Mouse (Mus musculus) midbrain, embryonic 10.5 days (tissue): ENCODE results near the gene Gad1. TPM values are rescaled to one million over a fixed set of nuclear protein-coding genes. Genes with fewer than 3 reads are reported as not detected.
A peak's percentile ranks its signal among the peaks of the same experiment; 100 is the strongest.

ENCODE experiments used
- DNase-seq: peaks from one replicate; pipeline ENCODE4 v3.0.0-alpha.2; 2017; ENCODE audit warnings: low spot score
- H3K27ac ChIP-seq: fragments of 300-500 bp; sonication (generic); replicated peaks from 2 replicates; pipeline ENCODE4 v1.5.1; 2016; ENCODE audit warnings: mild to moderate bottlenecking
- H3K27me3 ChIP-seq: fragments of 300-500 bp; sonication (generic); 2 replicates; pipeline ENCODE4 v1.6.1; 2016; ENCODE audit warnings: low read depth, mild to moderate bottlenecking; ENCODE audit not compliant: poor library complexity, severe bottlenecking
- H3K36me3 ChIP-seq: fragments of 300-500 bp; sonication (generic); 2 replicates; pipeline ENCODE4 v1.6.1; 2016; ENCODE audit warnings: mild to moderate bottlenecking, moderate library complexity
- H3K4me1 ChIP-seq: fragments of 300-500 bp; sonication (generic); 2 replicates; pipeline ENCODE4 v1.6.1; 2016
- H3K4me3 ChIP-seq: fragments of 300-500 bp; sonication (generic); 2 replicates; pipeline ENCODE4 v1.5.1; 2016; ENCODE audit warnings: mild to moderate bottlenecking, moderate library complexity
- H3K9me3 ChIP-seq: fragments of 300-500 bp; sonication (generic); replicated peaks from 2 replicates; pipeline ENCODE4 v1.6.1; 2016; ENCODE audit warnings: mild to moderate bottlenecking
- WGBS: fragments of 180-500 bp; shearing (Covaris S2); methylation state at CpG from one replicate; pipeline ENCODE4 v1.1.7; 2016; 5-methylcytosine and 5-hydroxymethylcytosine counted together
- polyA plus RNA-seq: library from polyadenylated mRNA; unstranded; fragments of >200 nt; fragmentation: Nextera tagmentation; extraction: Ambion mirVana; gene quantifications from 2 replicates; pipeline ENCODE4 v1.2.1, GENCODE M21; 2016

Gad1 gene
- polyA plus RNA-seq, 1 experiment from 2014 or later: 2.6 TPM

DNA sequence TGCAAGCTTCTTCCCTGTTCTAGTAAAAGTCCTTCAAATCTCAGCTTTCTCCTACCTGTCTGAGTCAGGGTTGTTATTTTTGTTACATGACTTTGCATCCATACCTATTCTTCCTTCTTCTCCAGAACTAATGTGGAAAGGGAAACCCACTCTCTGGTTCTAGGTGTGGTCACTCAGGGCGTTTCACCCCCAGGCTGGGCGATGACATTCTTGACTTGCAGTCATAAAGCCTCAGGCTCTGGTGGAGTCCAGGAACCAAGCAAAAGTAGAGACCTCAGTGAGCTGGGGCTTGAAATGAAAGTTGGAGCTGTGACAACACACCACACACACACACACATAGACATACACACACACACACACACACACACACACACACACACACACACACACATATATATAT lies 63.2 kb downstream of the Gad1 start:
- WGBS: 82% methylated on average over 2 of the region's 2 CpGs
- H3K4me1 ChIP-seq: no peaks in the 10 kb centered on the region
- H3K27me3 ChIP-seq: no peaks in the 10 kb centered on the region
- no peak overlapping the region for H3K27ac ChIP-seq
- H3K36me3 ChIP-seq: no peaks in the 10 kb centered on the region
- DNase-seq: no peak
- peaks cover 2% of the 10 kb centered on the region; the same call in 1 of the 2 replicates for H3K9me3 ChIP-seq
- H3K4me3 ChIP-seq: no peak overlapping the region

DNA sequence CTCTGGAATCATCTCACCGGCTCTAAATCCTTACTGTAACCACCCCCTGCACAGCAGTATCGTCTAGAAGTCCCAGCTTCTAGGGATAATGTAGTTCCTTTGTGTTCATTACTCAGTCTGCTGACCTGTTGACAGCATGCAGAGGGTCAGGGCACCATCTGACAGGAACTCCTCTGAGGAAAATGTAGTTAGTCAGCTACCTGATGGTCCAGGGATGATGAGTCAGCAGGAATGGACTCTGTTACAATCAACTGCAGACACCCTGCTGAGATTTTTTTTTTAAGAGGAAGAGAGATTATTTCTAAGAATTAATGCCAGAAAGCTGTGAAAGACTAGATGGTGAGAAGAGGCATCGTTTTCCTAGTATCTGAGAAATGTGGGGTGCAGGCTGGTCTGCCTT lies 63.7 kb downstream of the Gad1 start:
- Histone ChIP-seq H3K27me3 (no peaks in the 10 kb centered on the region), H3K27ac (no peak overlapping the region), H3K4me1 (no peaks in the 10 kb centered on the region), H3K4me3 (no peak overlapping the region), H3K36me3 (no peaks in the 10 kb centered on the region), H3K9me3 (peaks cover 2% of the 10 kb centered on the region; the same call in 1 of the 2 replicates)
- no peak for DNase-seq
- WGBS: 78% methylated on average over 3 of the region's 3 CpGs

DNA sequence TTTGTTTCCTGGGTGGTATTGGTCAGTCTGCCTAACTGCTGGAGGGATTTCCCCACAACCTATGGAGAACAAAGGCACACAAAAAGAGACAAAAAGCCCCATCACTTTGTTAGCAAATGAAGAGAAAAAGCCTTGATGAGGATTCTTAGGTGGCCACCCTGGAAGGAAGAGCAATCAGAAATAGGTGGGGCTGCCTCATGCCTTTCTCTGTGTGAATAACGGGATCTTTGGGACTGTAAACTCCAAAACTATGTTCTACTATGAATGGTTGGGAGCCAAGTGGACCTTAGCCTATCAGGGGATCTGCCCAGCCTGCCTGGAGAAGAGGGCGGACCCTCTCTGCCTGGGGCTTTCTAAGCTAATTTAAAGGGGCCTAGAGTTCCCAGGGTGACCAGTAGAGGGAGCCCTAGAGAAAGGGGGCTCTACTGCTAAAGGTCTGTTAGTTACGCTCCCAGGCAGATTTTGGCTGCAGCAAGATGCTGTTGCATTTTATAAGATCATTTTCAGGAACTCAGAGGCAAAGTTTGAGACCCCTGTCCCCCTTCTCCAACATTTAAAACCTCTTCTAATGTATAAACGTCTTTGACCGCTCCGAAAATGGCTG lies 66.5 kb downstream of the Gad1 start:
- no peak overlapping the region for H3K27ac ChIP-seq
- DNase-seq: no peak
- H3K4me3 ChIP-seq: no peak overlapping the region
- no peaks in the 10 kb centered on the region for H3K4me1 ChIP-seq
- WGBS: 87% methylated on average over 6 of the region's 6 CpGs
- H3K27me3 ChIP-seq: no peaks in the 10 kb centered on the region
- H3K9me3 ChIP-seq: no peaks in the 10 kb centered on the region
- H3K36me3 ChIP-seq: no peaks in the 10 kb centered on the region

DNA sequence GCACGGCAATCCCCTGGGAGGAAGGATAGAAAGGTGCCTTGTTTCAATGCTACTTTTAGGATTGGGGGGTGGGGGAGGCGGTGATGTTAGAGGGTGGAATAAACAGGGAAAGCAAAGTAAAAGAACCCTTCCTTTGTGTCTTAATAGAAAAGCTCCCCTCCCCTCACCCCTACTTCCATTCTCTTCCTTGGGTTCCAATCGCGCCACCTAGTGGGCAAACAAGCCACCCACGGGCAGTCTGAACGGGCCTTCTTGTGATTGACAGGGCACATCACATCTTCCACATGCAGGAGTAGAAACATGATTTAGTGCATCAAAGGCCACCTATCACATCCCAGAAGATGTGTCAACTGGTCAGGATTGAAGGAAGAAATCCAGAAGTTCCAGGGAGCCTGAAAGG lies 67.4 kb downstream of the Gad1 start:
- Histone ChIP-seq H3K9me3 (no peaks in the 10 kb centered on the region), H3K27me3 (no peaks in the 10 kb centered on the region), H3K4me3 (no peak overlapping the region), H3K36me3 (no peaks in the 10 kb centered on the region), H3K4me1 (no peaks in the 10 kb centered on the region), H3K27ac (peak overlapping the region; percentile 43)
- DNase-seq: peak; percentile 61
- 18% methylated on average over 6 of the region's 6 CpGs for WGBS

DNA sequence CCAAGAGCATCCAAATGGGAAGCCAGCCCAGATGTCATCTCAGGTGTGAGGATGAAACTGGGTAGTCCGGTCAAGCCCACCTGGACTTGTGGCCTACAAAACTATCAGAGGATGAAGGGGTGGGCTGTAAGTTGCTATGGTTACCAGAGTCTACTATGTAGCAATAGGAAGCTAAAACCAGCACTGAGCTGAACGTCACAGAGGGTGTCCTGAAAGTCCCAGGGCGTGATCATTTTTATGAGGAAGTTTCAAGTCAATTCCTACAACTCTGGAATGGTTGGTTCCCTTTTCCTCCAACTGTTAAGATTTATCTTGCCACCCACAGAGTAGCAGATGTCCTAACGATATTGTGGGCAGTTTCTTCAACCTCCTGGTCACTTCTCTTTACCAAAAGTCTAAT lies 69.4 kb downstream of the Gad1 start:
- 69% methylated on average over 4 of the region's 4 CpGs for WGBS
- Histone ChIP-seq H3K4me3 (no peak overlapping the region), H3K27ac (no peak overlapping the region), H3K4me1 (no peaks in the 10 kb centered on the region), H3K9me3 (no peaks in the 10 kb centered on the region), H3K36me3 (no peaks in the 10 kb centered on the region), H3K27me3 (no peaks in the 10 kb centered on the region)
- no peak for DNase-seq

DNA sequence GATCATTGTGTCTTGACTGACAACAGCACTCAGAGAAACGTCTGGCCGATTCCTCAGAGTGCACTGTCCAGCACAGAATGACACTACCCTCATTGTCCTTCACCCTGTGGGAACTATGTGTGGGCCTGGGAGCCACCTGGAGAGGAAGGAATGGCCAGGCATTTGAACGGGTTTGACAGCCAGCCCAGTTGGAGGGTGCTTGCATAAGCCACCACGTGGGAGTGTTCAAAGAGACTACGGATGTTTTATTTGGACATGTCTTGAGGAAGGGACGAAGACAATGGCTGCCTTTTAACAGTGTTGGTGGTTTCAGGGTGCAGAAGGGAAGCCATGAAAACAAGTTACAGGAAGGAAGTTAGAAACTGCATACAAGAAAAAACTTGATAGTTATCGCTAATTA lies 72.9 kb downstream of the Gad1 start:
- no peak overlapping the region for H3K4me3 ChIP-seq
- H3K27ac ChIP-seq: no peak overlapping the region
- H3K9me3 ChIP-seq: no peaks in the 10 kb centered on the region
- H3K27me3 ChIP-seq: no peaks in the 10 kb centered on the region
- DNase-seq: no peak
- peaks cover 11% of the 10 kb centered on the region for H3K4me1 ChIP-seq
- 81% methylated on average over 7 of the region's 7 CpGs for WGBS
- no peaks in the 10 kb centered on the region for H3K36me3 ChIP-seq

DNA sequence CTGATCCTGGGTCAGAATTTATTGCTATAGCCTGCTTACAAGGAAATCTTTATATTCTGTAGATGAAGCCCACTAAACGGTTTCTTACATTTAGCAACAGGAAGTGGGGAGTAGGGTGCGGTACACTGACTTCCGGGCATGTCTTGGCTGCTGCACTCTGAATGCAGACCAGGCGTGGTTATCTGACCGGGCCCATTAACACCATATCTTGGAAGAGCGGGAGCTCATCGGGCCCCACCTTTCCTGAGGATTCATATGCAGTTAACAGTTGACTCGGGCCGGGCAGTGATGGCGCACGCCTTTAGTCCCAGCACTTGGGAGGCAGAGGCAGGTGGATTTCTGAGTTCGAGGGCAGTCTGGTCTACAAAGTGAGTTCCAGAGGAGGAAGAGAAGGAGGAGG lies 75.5 kb downstream of the Gad1 start:
- H3K27me3 ChIP-seq: no peaks in the 10 kb centered on the region
- no peak overlapping the region for H3K4me3 ChIP-seq
- 93% methylated on average over 12 of the region's 12 CpGs for WGBS
- peaks cover 11% of the 10 kb centered on the region for H3K4me1 ChIP-seq
- no peak for DNase-seq
- no peaks in the 10 kb centered on the region for H3K36me3 ChIP-seq
- H3K9me3 ChIP-seq: no peaks in the 10 kb centered on the region
- H3K27ac ChIP-seq: no peak overlapping the region

DNA sequence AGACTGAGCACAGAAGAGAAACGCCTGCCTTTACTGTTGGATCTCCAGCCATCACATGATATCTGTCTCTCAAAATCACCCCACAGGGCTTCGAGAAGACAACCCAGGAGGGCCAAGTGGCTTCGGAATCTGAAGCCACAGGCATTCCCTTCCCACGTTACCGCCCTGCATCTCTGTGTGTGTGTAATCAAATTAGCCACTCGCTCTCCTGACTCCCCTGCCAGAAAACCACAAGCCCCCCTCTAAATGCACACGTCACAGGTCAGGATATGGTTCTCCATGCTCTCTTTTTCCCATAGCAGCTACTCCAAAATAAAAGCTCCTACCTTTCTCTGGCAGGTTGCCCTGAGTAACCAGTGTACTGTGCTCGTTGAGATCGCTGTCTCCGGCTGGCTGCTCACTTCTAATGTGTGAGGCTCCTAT lies 76.5 kb downstream of the Gad1 start:
- H3K27ac ChIP-seq: no peak overlapping the region
- H3K4me1 ChIP-seq: peaks cover 11% of the 10 kb centered on the region
- H3K36me3 ChIP-seq: no peaks in the 10 kb centered on the region
- 28% methylated on average over 10 of the region's 10 CpGs for WGBS
- no peaks in the 10 kb centered on the region for H3K27me3 ChIP-seq
- H3K4me3 ChIP-seq: peak overlapping the region; percentile 26; the same call in 1 of the 2 replicates
- peak; percentile 25 for DNase-seq
- H3K9me3 ChIP-seq: no peaks in the 10 kb centered on the region

DNA sequence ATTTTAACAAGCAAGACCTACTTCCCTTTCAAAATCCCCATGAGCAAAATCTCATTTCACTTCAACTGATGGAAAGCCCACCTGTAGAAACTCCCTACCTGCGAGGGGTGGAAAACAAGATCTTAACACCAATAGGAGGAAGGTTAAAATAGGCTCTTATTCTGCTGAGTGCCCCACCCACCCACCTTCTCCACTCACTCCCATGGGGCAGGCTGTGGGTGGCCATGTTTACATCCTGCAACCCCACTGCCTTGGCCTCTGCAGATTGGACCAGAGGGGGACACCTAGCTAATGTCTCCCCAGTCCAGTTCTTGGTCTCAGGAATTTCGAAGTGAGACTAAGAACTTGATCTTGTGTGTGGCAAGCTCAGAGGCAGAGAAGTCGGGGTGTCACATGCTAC lies 77.0 kb downstream of the Gad1 start:
- Histone ChIP-seq H3K9me3 (no peaks in the 10 kb centered on the region), H3K4me3 (no peak overlapping the region), H3K27me3 (no peaks in the 10 kb centered on the region), H3K36me3 (no peaks in the 10 kb centered on the region), H3K27ac (no peak overlapping the region), H3K4me1 (peaks cover 11% of the 10 kb centered on the region)
- no peak for DNase-seq
- WGBS: 75% methylated on average over 3 of the region's 3 CpGs

DNA sequence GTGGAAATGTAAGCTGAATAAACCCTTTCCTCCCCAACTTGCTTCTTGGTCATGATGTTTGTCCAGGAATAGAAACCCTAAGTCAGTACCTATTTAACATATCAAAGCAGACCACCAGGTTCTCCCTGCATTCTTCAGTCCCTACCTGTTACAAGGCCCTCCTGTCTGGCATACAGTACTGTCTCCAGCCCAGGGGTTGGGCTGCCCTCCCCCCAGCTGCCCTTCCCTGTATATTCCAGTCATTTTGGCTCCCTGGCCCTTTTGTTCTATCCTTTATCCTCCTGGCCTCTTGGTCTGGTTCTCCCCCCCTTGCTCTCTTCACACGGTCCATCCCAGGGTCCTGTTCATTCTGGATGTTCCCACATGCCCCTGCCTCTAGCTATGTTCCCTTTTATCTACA lies 78.4 kb downstream of the Gad1 start:
- H3K27me3 ChIP-seq: no peaks in the 10 kb centered on the region
- no peaks in the 10 kb centered on the region for H3K9me3 ChIP-seq
- H3K4me3 ChIP-seq: no peak overlapping the region
- peaks cover 11% of the 10 kb centered on the region for H3K4me1 ChIP-seq
- no peaks in the 10 kb centered on the region for H3K36me3 ChIP-seq
- DNase-seq: no peak
- H3K27ac ChIP-seq: no peak overlapping the region
- WGBS: 86% methylated on average over 1 of the region's 1 CpGs

DNA sequence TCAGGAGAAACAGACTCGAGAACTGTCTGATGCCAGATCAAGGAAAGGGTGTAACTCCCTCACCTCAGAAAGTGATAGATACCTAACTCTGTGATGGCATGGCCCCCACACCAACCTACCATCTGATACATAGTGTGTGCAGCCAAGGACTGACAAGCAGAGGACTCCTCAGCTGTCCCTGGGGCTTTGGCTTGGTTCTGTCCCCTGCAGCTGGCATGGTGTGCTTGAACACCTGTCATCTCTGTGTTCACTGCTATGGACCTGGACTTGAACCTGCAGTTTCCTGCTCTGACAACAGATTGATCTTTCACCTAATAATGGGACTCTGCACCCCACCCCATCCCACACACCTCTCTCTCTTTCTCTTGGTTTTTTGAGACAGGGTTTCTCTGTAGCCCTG lies 79.5 kb downstream of the Gad1 start:
- H3K9me3 ChIP-seq: peaks cover 10% of the 10 kb centered on the region; the same call in 1 of the 2 replicates
- 88% methylated on average over 1 of the region's 1 CpGs for WGBS
- no peak for DNase-seq
- H3K27me3 ChIP-seq: no peaks in the 10 kb centered on the region
- H3K36me3 ChIP-seq: no peaks in the 10 kb centered on the region
- no peak overlapping the region for H3K27ac ChIP-seq
- peaks cover 11% of the 10 kb centered on the region for H3K4me1 ChIP-seq
- H3K4me3 ChIP-seq: no peak overlapping the region

DNA sequence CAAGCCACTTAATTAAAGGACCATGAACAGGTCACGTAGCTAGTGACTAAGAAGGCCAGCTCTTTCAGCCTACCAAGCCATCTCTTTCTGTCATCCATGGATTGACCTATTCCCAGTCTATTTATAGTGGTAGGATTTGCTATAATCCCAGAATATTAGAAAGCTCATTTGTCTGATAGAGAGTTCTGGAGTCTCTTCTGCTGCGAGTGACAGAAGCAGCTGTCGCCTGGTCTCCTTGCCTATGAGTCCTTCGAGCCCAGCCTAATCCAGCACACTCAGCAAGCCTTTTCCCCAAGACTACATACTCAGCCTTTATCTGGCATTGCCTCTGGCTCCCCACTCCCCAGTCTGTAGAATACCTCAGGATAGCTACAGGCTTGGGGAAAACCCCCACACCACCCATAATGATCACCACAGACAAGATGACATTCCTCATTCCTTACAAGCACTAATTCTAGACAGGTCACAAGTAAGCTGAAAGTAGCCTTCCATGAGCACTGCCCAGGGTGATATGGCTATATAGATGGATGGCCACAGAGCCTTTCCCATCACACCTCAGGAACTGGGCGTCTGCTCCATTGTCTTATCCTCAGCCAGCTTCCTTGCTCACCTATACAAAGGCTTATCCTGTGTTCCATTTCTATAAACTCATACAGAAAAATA lies 81.3 kb downstream of the Gad1 start:
- peaks cover 13% of the 10 kb centered on the region; the same call in 1 of the 2 replicates for H3K9me3 ChIP-seq
- no peak for DNase-seq
- H3K27ac ChIP-seq: no peak overlapping the region
- H3K4me1 ChIP-seq: peaks cover 9% of the 10 kb centered on the region
- H3K27me3 ChIP-seq: no peaks in the 10 kb centered on the region
- H3K36me3 ChIP-seq: no peaks in the 10 kb centered on the region
- whole genome bisulfite sequencing: 92% methylated on average over 5 of the region's 5 CpGs
- H3K4me3 ChIP-seq: no peak overlapping the region

DNA sequence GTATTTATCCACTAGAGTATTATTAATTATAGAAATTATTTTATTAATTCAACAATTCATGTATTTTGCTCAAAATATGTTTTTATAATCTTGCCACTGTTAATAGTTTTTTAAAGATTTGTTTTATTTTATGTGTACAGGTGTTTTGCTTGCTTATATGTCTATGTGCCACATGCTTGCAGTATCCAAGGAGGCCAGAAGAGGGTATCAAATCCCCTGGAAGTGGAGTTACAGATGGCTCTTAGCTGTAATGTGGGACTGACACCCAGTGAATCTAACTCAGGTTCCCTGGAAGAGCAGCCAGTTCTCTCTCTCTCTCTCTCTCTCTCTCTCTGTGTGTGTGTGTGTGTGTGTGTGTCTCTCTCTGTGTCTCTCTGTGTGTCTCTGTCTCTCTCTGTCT lies 88.1 kb downstream of the Gad1 start:
- H3K9me3 ChIP-seq: peaks cover 13% of the 10 kb centered on the region; the same call in 1 of the 2 replicates
- no peaks in the 10 kb centered on the region for H3K36me3 ChIP-seq
- H3K27me3 ChIP-seq: no peaks in the 10 kb centered on the region
- DNase-seq: no peak
- H3K4me3 ChIP-seq: no peak overlapping the region
- H3K27ac ChIP-seq: no peak overlapping the region
- H3K4me1 ChIP-seq: peaks cover 11% of the 10 kb centered on the region
